Mouse (Mus musculus): ENCODE results near the gene Pdzph1.

DNA sequence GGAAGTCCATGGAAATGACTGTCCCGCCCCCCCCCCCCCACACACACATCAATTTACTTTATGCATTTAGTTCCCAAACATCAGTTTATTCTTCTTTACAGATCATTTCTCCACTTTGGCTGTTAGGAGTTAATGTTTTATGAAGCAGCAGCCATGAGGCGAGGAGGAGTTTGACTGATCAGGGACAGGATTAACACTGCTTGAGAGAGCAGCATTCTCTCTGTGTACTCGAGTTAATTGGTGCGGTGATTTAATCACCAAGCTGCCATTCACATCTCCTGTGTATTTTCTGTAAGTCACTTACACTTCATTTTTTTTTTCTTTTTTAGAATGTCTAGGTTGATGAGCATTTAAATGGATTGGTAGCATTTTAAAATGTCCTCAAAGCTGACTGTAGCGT, 32.8 kb upstream of the Pdzph1 start:
- TF ChIP-seq POLR2A (IDR thresholded peaks at IDR 0.05; ENCODE audit: extremely low read depth, insufficient read depth, low read length) (no peak), CTCF (IDR thresholded peaks at IDR 0.05; ENCODE audit: extremely low read depth, insufficient read depth, low read length) (no peak)
